Mouse (Mus musculus): ENCODE results near the gene Cmtm2a. TPM values are rescaled to one million over a fixed set of nuclear protein-coding genes. Genes with fewer than 3 reads are reported as not detected.

Gene Cmtm2a
- total and polyA plus RNA-seq, 3 experiments = 0.10 TPM; not detected in 2

DNA sequence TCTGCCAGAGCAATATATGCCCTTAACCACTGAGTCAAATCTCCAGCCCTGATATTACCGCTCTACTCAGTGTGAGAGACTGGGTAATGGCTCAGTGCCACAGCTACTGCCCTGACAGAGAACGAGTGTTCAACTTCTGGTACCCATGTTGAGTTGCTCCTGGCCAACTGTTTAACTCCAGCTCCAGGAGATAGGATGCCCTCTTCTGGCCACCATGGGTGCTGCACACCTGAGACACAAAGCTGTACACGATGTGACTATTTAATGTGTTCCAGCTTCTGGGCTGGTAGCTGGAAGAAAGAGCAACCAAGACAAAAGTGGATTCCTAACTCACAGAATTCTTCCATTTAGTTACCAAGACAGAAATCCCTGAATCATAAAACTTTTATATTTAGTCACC lies 40.0 kb downstream of the Cmtm2a start:
- WGBS = 88% methylated on average over 3 of the region's 3 CpGs
- no peak overlapping the region for H3K27ac ChIP-seq
- no peak overlapping the region for H3K9ac ChIP-seq (ENCODE audit: low read depth, low read length)
- TF ChIP-seq CTCF (IDR thresholded peaks at IDR 0.05) (peak; percentile 49), POLR2A (IDR thresholded peaks at IDR 0.05; ENCODE audit: insufficient read depth, low read depth, low read length) (no peak)
- no peaks in the 10 kb centered on the region for H3K36me3 ChIP-seq (ENCODE audit: control insufficient read depth, insufficient read depth, low read length)
- no peaks in the 10 kb centered on the region for H3K4me1 ChIP-seq (ENCODE audit: control insufficient read depth, insufficient read depth, low read length)
- intact Hi-C loops (cut with DNase I) = loop anchor here (5.0 kb wide), 1 partner anchor 319 kb away; no protein-coding TSS in a partner anchor
- no peak overlapping the region for H3K4me3 ChIP-seq
- no peaks in the 10 kb centered on the region for H3K79me2 ChIP-seq (replicated peaks; ENCODE audit: control insufficient read depth, insufficient read depth, low read length)
- H3K27me3 ChIP-seq (ENCODE audit: control insufficient read depth, insufficient read depth, low read length) = no peaks in the 10 kb centered on the region
- no peak for DNase-seq

DNA sequence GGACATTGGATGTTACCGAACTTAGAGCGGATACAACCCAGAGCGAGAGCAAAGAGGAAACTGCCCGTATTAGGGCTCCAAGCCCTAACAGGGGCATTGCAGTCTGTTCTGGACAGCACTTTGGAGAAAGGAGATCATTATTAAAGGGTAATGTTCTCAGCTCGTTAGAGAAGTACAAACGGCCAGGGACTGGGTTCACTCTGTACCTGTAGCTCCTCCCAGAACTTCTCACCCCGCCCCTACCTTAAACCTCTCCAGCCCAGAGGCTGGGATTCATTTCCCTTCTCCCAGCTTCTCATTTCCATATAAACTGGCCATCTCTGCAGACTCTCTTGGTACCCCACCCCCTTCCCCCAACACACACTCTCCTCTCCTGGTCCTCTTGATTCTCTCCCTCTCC lies 41.5 kb downstream of the Cmtm2a start:
- Histone ChIP-seq H3K4me1 (ENCODE audit: control insufficient read depth, insufficient read depth, low read length) (peaks cover 6% of the 10 kb centered on the region), H3K36me3 (ENCODE audit: control insufficient read depth, insufficient read depth, low read length) (no peaks in the 10 kb centered on the region), H3K79me2 (replicated peaks; ENCODE audit: control insufficient read depth, insufficient read depth, low read length) (no peaks in the 10 kb centered on the region), H3K27ac (no peak overlapping the region), H3K9ac (ENCODE audit: low read depth, low read length) (no peak overlapping the region), H3K4me3 (peak overlapping the region; percentile 82), H3K27me3 (ENCODE audit: control insufficient read depth, insufficient read depth, low read length) (no peaks in the 10 kb centered on the region)
- WGBS = 2% methylated on average over 7 of the region's 7 CpGs
- TF ChIP-seq CTCF (IDR thresholded peaks at IDR 0.05) = no peak
- TF ChIP-seq POLR2A (IDR thresholded peaks at IDR 0.05; ENCODE audit: insufficient read depth, low read depth, low read length) = no peak
- no peak for DNase-seq
- intact Hi-C loops (cut with DNase I) = loop anchor here (5.0 kb wide), 1 partner anchor 321 kb away; no protein-coding TSS in a partner anchor

DNA sequence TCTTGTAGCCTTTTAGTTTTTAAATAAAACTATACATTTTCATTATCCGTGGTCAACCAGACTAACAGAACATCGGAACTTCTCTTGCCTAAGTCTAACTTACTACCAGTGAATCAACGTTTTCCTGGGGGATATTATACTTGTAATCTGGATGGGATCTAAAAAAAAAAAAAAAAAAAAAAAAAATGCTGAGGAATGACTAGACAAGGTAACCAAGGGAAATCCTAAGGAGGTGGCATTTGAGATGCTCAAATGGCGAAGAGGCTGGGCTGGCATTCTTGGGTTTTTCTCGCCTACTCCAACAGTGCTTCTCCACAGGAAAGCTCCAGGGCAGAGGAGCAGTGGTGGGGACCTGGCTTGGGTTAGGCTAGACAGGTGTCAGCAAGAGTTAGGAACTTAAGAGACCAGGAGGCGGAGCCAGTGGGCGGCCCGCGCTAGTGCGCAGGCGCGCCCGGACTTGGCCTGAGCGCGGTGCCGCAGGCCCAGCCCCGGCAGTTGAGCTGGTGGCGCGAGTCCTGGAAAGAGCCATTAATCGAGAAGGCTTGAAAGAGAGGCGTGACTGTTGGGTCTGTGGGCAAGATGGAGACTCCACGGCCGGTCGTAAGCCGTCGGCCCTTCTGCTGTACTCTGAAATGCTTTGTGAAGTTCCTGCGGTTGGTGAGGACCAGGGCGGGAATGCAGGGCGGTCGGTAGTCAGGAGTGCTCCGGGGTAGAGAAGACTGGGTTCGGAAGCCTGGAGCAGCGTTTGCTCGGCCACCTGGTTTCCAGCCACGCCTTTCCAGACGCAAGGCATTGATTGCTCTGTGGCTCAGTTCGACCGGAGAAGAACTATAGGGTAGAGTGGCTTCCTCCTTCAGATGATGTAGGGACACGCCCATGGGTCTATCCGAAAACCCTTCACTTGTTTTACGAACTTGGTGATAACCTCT lies 42.3 kb downstream of the Cmtm2a start, which contains the start of gene Cklf:
Gene Cklf (plus strand): TSS at position 423 of the 929 bp plus-strand sequence.
- H3K27ac ChIP-seq = peak within 1 kb of the TSS; percentile 70
- peak; percentile 91 for DNase-seq
- H3K4me1 ChIP-seq (ENCODE audit: control insufficient read depth, insufficient read depth, low read length) = peaks cover 6% of the 10 kb centered on the region
- no peaks in the 10 kb centered on the region for H3K79me2 ChIP-seq (replicated peaks; ENCODE audit: control insufficient read depth, insufficient read depth, low read length)
- no peaks in the 10 kb centered on the region for H3K27me3 ChIP-seq (ENCODE audit: control insufficient read depth, insufficient read depth, low read length)
- H3K36me3 ChIP-seq (ENCODE audit: control insufficient read depth, insufficient read depth, low read length) = no peaks in the 10 kb centered on the region
- 4% methylated on average over 41 of the region's 41 CpGs for WGBS
- TF ChIP-seq CTCF (IDR thresholded peaks at IDR 0.05) = peak; percentile 60
- TF ChIP-seq EP300 (IDR thresholded peaks at IDR 0.05; ENCODE audit: insufficient read depth, low read depth, low read length) = no peak
- TF ChIP-seq POLR2A (IDR thresholded peaks at IDR 0.05; ENCODE audit: insufficient read depth, low read depth, low read length) = peak; percentile 83
- intact Hi-C loops (cut with DNase I) = loop anchor here (5.0 kb wide), 1 partner anchor 322 kb away; no protein-coding TSS in a partner anchor
- H3K4me3 ChIP-seq = peak within 1 kb of the TSS; percentile 82
- peak within 1 kb of the TSS; percentile 56 for H3K9ac ChIP-seq (ENCODE audit: low read depth, low read length)

DNA sequence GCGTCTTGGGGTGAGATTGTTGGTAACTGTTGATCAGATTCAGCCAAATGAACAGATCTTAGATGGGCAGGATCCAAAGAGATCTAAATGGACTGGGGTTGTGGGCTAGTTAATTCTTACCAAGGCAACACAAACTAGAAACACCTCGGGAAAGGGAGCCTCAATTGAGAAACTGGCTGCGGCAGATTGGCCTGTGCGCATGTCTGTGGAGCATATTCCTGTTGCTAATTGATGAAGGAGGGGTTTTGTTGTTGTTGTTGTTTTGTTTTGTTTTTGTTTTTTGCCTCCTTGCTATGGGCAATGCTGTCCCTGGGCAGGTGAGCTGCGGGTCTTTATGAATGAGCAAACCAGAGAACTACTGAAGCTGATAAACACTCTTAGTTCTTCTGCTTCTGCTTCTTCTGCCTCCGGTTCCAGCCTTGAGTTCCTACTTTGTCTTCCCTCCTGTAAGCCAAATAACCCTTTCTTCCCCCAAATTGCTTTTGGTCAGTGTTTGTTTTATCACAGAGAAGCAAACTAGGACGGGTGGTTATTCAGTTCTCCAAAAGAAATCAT lies 43.5 kb downstream of the Cmtm2a start:
- WGBS = 87% methylated on average over 7 of the region's 7 CpGs
- Histone ChIP-seq H3K79me2 (replicated peaks; ENCODE audit: control insufficient read depth, insufficient read depth, low read length) (no peaks in the 10 kb centered on the region), H3K27ac (no peak overlapping the region), H3K4me1 (ENCODE audit: control insufficient read depth, insufficient read depth, low read length) (peaks cover 6% of the 10 kb centered on the region), H3K36me3 (ENCODE audit: control insufficient read depth, insufficient read depth, low read length) (no peaks in the 10 kb centered on the region), H3K27me3 (ENCODE audit: control insufficient read depth, insufficient read depth, low read length) (no peaks in the 10 kb centered on the region), H3K4me3 (no peak overlapping the region), H3K9ac (ENCODE audit: low read depth, low read length) (no peak overlapping the region)
- intact Hi-C loops (cut with DNase I) = loop anchor here (5.0 kb wide), 1 partner anchor 193 kb away; the partner anchor contains the start of gene Dync1li2
- TF ChIP-seq CTCF (IDR thresholded peaks at IDR 0.05) = no peak
- TF ChIP-seq EP300 (IDR thresholded peaks at IDR 0.05; ENCODE audit: insufficient read depth, low read depth, low read length) = no peak
- TF ChIP-seq POLR2A (IDR thresholded peaks at IDR 0.05; ENCODE audit: insufficient read depth, low read depth, low read length) = no peak
- DNase-seq = no peak

DNA sequence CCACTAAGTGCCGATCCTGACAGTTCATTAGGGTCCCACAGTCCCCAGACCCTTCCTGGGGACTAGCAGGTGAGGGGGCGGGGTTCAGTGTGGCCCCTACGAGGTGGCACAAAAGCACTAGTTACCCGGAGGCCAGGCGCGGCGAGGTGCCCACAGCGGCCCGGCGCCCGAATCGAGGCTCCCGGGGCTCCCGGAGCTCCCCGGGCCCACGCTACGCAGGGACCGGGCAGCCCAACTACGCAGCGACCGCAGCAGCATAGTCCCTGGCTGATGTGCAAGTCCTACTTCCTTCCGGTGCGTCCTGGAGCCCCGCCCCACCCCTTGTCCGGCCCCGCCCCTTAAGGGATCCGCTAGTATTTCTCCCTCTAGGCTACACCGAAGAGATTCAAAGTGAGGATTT lies 44.7 kb downstream of the Cmtm2a start, which contains the start of gene Tk2:
Gene Tk2 (minus strand): TSS at position 283 of the 400 bp plus-strand sequence.
- Histone ChIP-seq H3K27ac (peak within 1 kb of the TSS; percentile 94), H3K9ac (ENCODE audit: low read depth, low read length) (peak within 1 kb of the TSS; percentile 89), H3K27me3 (ENCODE audit: control insufficient read depth, insufficient read depth, low read length) (no peaks in the 10 kb centered on the region), H3K36me3 (ENCODE audit: control insufficient read depth, insufficient read depth, low read length) (no peaks in the 10 kb centered on the region), H3K4me1 (ENCODE audit: control insufficient read depth, insufficient read depth, low read length) (peaks cover 6% of the 10 kb centered on the region), H3K79me2 (replicated peaks; ENCODE audit: control insufficient read depth, insufficient read depth, low read length) (no peaks in the 10 kb centered on the region), H3K4me3 (peak within 1 kb of the TSS; percentile 86)
- TF ChIP-seq CTCF (IDR thresholded peaks at IDR 0.05) = no peak
- 0 out of 2 replicates have a peak, but pooled peaks have one; percentile 28 for TF ChIP-seq EP300 (IDR thresholded peaks at IDR 0.05; ENCODE audit: insufficient read depth, low read depth, low read length)
- TF ChIP-seq POLR2A (IDR thresholded peaks at IDR 0.05; ENCODE audit: insufficient read depth, low read depth, low read length) = peak; percentile 79
- under 1% methylated on average over 28 of the region's 28 CpGs for WGBS
- intact Hi-C loops (cut with DNase I) = loop anchor here (1.0 to 5.0 kb wide), 2 partner anchors 93 to 194 kb away; partner anchors contain the start of gene Dync1li2
- peak; percentile 83 to 85 for DNase-seq
